Mouse (Mus musculus): ENCODE results near the gene Pip5k1b.

- TF ChIP-seq TAL1 (IDR thresholded peaks at IDR 0.05; ENCODE audit: low read length), result no peak
- no peak for TF ChIP-seq GATA1 (IDR thresholded peaks at IDR 0.05; ENCODE audit: low read length)
Observed at GRCm38 (mm10) chr19:24576125-24576524, 20.5 kb upstream of the Pip5k1b start.
